Mouse (Mus musculus): Measurements from ENCODE around the gene Tspan17.

- TF ChIP-seq POLR2A (IDR thresholded peaks at IDR 0.05; ENCODE audit: borderline replicate concordance, low read depth, low read length) = no peak
- 0 out of 2 replicates have a peak, but pooled peaks have one; percentile 7 for TF ChIP-seq CTCF (IDR thresholded peaks at IDR 0.05; ENCODE audit: low read depth, low read length)
Measured at GRCm38 (mm10) chr13:54792259-54793230, 3.4 kb downstream of the Tspan17 start.
